Mouse (Mus musculus) kidney, adult 2 months (tissue): ENCODE data around the gene Prom1. TPM values are rescaled to one million over a fixed set of nuclear protein-coding genes. Genes with fewer than 3 reads are reported as not detected.
A peak's percentile ranks its signal among the peaks of the same experiment; 100 is the strongest.

Experiments
- DNase-seq: peaks from one replicate; pipeline ENCODE4 v3.0.0; 2021
- H3K27ac ChIP-seq: fragments of 200-500 bp; 2 replicates; pipeline ENCODE4 v1.5.1; 2012; ENCODE audit warnings: low read depth, low read length, control low read depth, inconsistent platforms; ENCODE audit not compliant: insufficient read depth
- H3K27me3 ChIP-seq: fragments of 200-500 bp; replicated peaks from 2 replicates; pipeline ENCODE4 v1.6.1; 2012; ENCODE audit warnings: mild to moderate bottlenecking, moderate library complexity, low read length, inconsistent platforms; ENCODE audit not compliant: control insufficient read depth, insufficient read depth
- H3K36me3 ChIP-seq: fragments of 200-500 bp; 2 replicates; pipeline ENCODE4 v1.6.1; 2012; ENCODE audit warnings: mild to moderate bottlenecking, moderate library complexity, low read length, inconsistent platforms; ENCODE audit not compliant: control insufficient read depth, insufficient read depth
- H3K4me1 ChIP-seq: fragments of 200-500 bp; 2 replicates; pipeline ENCODE4 v1.6.1; 2011; ENCODE audit warnings: low read length; ENCODE audit not compliant: control insufficient read depth, insufficient read depth
- H3K4me3 ChIP-seq: fragments of 200-500 bp; 2 replicates; pipeline ENCODE4 v1.5.1; 2011; ENCODE audit warnings: mild to moderate bottlenecking, low read depth, low read length, control low read depth; ENCODE audit not compliant: insufficient read depth
- CTCF ChIP-seq: fragments of 200-500 bp; conservative IDR thresholded peaks from 2 replicates; pipeline ENCODE4 v1.5.1; 2011; ENCODE audit warnings: low read depth, mild to moderate bottlenecking, control low read depth, low read length, moderate library complexity, mixed read lengths; ENCODE audit not compliant: insufficient read depth, insufficient read length
- POLR2A ChIP-seq: fragments of 200-500 bp; IDR thresholded peaks from one replicate; pipeline ENCODE4 v1.6.1; 2011; ENCODE audit warnings: low read depth, low read length, control low read depth
- WGBS: fragments of 180-500 bp; shearing (Covaris S2); methylation state at CpG from one replicate; pipeline ENCODE4 v1.1.7; 2018; 5-methylcytosine and 5-hydroxymethylcytosine counted together
- polyA plus RNA-seq: library from polyadenylated mRNA; depleted of rRNA; stranded (reverse); fragments of >200 nt; gene quantifications from 2 replicates; pipeline ENCODE4 v1.2.3, GENCODE M21; 2012

Prom1 gene
- polyA plus RNA-seq, 1 experiment = 67.6 TPM

DNA sequence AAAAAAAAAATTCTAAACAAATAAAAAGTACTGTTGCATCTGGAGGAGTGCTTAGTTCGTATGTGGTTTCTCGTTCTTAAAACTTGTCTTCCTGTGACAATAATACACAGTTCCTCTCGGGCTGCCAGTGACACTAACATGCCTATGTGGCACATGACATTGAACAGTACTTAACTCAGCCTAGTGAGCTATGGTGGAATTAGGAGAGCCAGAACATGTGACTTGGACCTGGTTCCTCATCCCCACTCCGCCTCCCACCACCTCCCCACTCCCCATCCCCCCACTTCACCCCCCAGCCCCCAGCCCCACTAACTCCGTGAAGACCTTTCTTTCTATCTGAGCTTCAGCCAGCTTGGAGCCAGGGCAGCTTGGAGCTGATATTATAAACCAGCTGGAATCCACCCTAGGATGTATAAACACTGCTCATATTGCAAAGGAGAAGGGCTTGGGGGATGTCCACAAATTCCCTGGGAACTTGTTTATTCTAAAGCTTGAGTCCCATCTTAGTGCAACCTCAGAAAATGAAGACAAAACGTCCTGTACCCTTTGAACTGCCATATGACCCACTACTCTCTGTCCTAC, 52.3 kb downstream of the Prom1 start:
- TF ChIP-seq CTCF = no peak
- no peak for TF ChIP-seq POLR2A
- Histone ChIP-seq H3K27ac (no peak overlapping the region), H3K4me1 (no peaks in the 10 kb centered on the region; the same call in 1 of the 2 replicates), H3K27me3 (no peaks in the 10 kb centered on the region), H3K36me3 (peaks cover 2% of the 10 kb centered on the region; the same call in 1 of the 2 replicates), H3K4me3 (no peak overlapping the region)
- WGBS = 53% methylated on average over 6 of the region's 6 CpGs
- no peak for DNase-seq

DNA sequence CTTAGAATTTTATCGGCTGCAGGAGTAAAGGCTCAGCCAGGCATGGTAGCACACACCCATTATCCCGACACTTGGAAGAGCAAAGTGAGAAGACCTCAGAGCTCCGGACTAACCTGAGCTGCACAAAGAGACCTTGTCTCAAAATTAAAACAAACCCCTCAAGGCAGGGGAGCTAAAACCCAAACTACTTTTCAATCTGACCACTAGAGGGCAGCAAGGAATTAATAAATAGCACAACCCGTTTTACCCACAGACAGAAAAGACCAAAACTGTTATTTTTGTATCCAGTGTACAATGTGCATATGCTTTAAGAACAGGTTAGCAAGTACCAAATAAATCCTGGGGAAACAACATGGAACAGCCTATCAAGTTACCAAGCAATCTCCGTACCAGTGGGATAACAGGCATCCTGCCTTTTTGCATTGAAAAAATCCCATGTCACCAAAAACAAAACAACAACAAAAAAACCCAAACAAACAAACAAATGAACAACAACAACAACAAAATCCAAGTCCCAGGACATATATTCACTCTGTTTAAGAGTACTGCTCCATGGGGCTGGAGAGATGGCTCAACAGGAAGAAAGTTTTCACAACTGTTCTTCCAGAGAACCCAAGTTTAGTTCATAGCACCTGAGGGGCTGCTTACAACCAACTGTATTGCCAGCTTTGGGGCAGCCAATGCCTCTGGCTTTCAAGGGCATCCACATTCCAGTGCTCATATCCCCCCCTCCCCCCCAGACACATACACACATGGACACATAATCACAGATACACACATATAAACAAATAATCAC, 53.1 kb downstream of the Prom1 start:
- peak; percentile 45 for DNase-seq
- WGBS = 30% methylated on average over 5 of the region's 5 CpGs
- TF ChIP-seq POLR2A (no peak), CTCF (peak; percentile 28)

DNA sequence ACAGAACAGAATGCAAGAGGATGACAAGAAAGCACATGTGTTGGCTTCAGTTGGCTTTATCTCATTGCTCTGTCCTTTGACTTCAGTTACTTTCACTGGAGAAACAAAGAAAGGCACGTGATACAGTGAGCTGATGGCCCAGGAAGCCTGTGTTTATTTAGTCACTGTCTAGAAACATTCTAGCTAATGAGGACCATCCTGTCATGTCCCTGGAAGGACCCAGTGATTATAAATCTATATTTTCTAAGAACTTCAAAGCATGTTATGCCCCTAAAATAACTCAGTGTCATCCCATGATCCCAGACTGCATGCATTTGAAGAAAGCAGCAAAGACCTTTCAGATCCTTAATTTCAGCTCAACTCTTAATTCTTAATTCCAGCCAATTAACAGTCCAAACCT, 60.1 kb downstream of the Prom1 start:
- WGBS = 45% methylated on average over 1 of the region's 1 CpGs
- H3K36me3 ChIP-seq = peaks cover 2% of the 10 kb centered on the region; the same call in 1 of the 2 replicates
- no peak overlapping the region for H3K27ac ChIP-seq
- no peak overlapping the region for H3K4me3 ChIP-seq
- no peaks in the 10 kb centered on the region for H3K27me3 ChIP-seq
- no peak for DNase-seq
- no peaks in the 10 kb centered on the region for H3K4me1 ChIP-seq
- TF ChIP-seq CTCF (no peak), POLR2A (no peak)

More for the DNA sequence above, 53.1 kb downstream of the Prom1 start:
- Histone ChIP-seq H3K27me3 (no peaks in the 10 kb centered on the region), H3K4me1 (no peaks in the 10 kb centered on the region; the same call in 1 of the 2 replicates), H3K36me3 (peaks cover 2% of the 10 kb centered on the region; the same call in 1 of the 2 replicates), H3K27ac (no peak overlapping the region), H3K4me3 (no peak overlapping the region)

DNA sequence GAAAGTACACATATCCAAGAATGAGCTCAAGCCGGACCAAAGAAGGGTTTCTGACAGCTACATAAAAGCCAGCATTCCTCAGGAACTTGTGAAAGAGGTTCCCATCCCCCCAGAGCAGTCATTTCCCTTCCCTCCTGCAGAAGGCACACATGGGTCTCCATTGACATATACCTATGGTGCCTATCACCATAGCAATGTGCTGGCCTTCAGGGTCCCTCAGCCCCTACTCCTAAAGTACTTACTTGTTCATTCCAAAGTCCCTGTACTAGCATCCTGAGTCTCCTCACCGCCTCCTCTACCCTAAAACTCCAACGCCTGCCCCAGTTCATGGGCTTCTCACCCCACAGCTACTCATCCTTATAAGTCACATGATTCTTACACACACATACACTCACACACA, 60.8 kb downstream of the Prom1 start:
- H3K27me3 ChIP-seq = no peaks in the 10 kb centered on the region
- no peaks in the 10 kb centered on the region for H3K4me1 ChIP-seq
- no peak overlapping the region for H3K27ac ChIP-seq
- no peak for TF ChIP-seq CTCF
- no peak for TF ChIP-seq POLR2A
- H3K4me3 ChIP-seq = no peak overlapping the region
- 86% methylated on average over 3 of the region's 3 CpGs for WGBS
- H3K36me3 ChIP-seq = peaks cover 2% of the 10 kb centered on the region; the same call in 1 of the 2 replicates
- DNase-seq = no peak

DNA sequence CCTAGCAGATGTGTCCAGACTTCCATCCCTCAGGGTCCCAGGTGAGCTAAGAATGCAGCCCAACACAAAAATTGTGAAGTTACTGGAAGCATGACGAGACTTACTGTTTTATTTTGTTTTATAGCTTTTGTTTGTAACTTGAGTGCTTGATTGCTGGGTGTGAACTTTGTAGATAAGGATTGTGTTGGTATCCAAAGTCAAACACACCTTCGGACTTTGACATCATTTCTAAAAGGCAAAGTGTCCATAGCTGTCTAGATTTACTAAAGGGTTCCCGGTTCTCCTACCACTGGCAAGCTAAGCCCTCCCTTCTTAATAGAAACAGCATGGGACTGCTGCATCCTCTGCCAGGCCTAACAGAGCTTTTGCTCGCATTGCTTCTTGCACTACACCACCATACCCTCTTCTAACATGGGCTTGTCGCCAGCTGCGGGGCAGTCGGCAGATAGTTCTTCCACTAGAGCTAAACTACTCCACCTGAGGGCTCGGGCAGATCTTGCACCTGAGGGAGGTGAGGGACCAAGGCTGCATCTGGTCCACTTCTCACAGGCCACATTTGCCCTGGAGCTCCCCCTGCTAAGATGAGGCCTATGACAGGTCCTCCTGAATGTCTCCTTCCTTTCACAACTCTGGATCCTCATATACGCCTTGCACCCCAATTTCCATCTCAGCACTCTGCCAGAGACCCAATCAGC, 103.4 kb downstream of the Prom1 start:
- TF ChIP-seq POLR2A (no peak), CTCF (no peak)
- Histone ChIP-seq H3K4me1 (no peaks in the 10 kb centered on the region), H3K36me3 (no peaks in the 10 kb centered on the region), H3K27me3 (no peaks in the 10 kb centered on the region), H3K27ac (no peak overlapping the region), H3K4me3 (no peak overlapping the region)
- WGBS = 90% methylated on average over 9 of the region's 9 CpGs
- DNase-seq = no peak

DNA sequence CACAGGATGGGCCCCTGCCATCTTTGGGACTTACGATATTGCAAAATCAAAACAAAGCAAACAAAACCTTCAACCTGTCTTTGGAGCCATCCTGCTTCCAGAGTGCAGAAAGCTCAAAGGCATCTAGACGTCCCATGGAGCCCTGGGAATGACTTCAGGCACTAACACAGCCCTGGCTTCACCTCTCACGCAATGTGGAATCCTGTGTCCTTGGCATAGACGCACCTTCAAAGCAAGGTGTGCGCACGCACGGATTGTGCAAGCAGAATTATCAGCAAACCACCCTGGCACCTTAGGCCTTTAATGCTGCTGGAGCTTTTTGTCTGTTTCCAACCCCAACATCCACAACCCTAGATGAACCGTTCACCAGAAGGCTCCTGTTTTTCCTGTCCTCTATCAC, 104.2 kb downstream of the Prom1 start:
- no peak for DNase-seq
- TF ChIP-seq CTCF (no peak), POLR2A (no peak)
- Histone ChIP-seq H3K36me3 (no peaks in the 10 kb centered on the region), H3K4me3 (no peak overlapping the region), H3K27ac (no peak overlapping the region), H3K27me3 (no peaks in the 10 kb centered on the region), H3K4me1 (no peaks in the 10 kb centered on the region)
- WGBS = 91% methylated on average over 8 of the region's 8 CpGs

DNA sequence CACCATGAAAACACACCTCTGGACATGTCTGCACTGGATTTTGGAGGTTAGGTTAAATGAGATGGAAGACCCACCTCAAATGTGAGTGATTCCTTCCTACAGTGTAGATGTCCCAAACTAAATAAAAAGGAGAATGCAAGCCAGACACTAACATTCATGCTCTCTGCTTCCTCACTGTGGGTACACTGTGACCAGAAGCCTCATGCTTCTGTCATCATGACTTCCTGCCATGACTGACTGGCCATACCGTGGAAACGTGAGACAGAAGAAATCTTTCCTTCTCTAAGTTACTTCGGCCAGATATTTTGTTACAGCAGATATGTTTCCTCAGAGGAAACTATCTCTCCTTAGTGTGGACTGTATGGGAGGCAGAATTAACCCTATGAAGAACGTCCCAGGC, 105.7 kb downstream of the Prom1 start:
- 35% methylated on average over 4 of the region's 4 CpGs for WGBS
- no peaks in the 10 kb centered on the region for H3K4me1 ChIP-seq
- H3K36me3 ChIP-seq = no peaks in the 10 kb centered on the region
- H3K27ac ChIP-seq = no peak overlapping the region
- no peaks in the 10 kb centered on the region for H3K27me3 ChIP-seq
- H3K4me3 ChIP-seq = no peak overlapping the region
- no peak for DNase-seq
- no peak for TF ChIP-seq POLR2A
- no peak for TF ChIP-seq CTCF
